Mouse (Mus musculus) cerebellum, postnatal 4 days (tissue): ENCODE data around the gene Dlk2.
A peak's percentile ranks its signal among the peaks of the same experiment; 100 is the strongest.

Source experiments
- DNase-seq, 2 experiments: peaks; one replicate each; pipeline ENCODE4 v3.0.0; 2022; ENCODE audit warnings: low spot score in 2 of 2, mixed read lengths in 1 of 2

Gene Dlk2

GRCm38 (mm10) chr17:46320492-46320891 is 23.3 kb downstream of the Dlk2 start:
- no peak for DNase-seq

DNA sequence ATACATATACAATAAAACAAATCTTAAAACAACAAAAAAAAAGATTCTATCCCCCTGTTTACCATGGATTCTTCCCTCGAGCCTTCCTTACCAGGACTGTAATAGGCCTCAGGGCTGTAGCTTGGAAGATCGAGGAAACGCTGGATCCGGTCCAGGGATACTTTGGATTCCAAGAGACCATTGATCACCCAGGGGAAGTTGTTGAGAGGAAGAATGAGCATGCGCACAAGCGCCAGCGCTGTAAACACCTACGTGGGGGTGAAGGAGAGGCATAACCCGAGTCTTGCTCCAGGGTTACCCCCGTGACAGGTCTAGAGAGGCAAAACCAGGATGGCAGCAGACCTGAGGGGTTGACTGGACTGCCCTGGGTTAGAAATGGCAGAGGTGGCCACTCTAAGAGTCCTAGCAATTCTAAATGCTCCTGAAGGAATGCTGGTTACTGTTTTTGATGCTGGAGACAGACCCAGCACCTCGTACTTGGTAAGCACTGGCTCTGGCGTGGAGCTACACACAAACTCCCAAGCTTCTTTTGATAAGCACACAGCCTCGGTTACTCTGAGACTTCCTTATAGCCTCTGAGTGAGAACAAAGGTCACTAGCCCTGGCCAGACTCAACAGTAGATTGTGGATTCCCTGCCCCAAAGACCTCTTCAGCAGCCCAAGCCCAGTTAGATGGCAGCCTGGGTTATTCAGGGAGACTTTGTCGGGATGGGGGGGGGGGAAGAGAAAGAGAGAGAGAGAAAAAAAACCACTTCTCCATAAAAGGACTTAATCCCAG is 25.0 kb downstream of the Dlk2 start:
- no peak for DNase-seq

- no peak for DNase-seq
Measured at GRCm38 (mm10) chr17:46327413-46327905, 30.2 kb downstream of the Dlk2 start.

- DNase-seq: peak; percentile 87 to 92
Measured at GRCm38 (mm10) chr17:46327906-46328534, 30.8 kb downstream of the Dlk2 start, which contains the start of gene Abcc10. TSS of gene Abcc10 (minus strand) at chr17:46328352.

DNA sequence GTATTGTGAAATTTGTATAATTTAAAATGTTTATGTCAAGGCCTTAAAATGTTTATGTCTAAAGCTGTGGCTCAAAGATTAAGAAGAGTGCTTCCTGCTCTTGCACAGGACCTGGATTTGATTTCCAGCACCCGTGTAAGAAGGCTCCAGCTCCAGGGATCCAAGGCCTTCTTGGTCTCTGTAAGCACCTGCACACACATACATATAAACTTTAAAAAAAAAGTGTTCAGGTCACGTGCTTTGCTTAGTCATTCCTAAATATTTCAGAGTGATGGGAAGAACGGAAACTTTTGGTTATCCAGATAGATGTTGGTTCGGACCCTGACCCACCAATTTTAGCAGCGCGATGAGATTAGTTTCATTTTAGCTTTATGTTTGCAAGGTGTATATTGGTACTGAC is 31.5 kb downstream of the Dlk2 start:
- DNase-seq: no peak

- DNase-seq: no peak
Measured at GRCm38 (mm10) chr17:46336475-46336874, 39.3 kb downstream of the Dlk2 start.

GRCm38 (mm10) chr17:46341208-46341607 is 44.0 kb downstream of the Dlk2 start:
- DNase-seq: no peak

DNA sequence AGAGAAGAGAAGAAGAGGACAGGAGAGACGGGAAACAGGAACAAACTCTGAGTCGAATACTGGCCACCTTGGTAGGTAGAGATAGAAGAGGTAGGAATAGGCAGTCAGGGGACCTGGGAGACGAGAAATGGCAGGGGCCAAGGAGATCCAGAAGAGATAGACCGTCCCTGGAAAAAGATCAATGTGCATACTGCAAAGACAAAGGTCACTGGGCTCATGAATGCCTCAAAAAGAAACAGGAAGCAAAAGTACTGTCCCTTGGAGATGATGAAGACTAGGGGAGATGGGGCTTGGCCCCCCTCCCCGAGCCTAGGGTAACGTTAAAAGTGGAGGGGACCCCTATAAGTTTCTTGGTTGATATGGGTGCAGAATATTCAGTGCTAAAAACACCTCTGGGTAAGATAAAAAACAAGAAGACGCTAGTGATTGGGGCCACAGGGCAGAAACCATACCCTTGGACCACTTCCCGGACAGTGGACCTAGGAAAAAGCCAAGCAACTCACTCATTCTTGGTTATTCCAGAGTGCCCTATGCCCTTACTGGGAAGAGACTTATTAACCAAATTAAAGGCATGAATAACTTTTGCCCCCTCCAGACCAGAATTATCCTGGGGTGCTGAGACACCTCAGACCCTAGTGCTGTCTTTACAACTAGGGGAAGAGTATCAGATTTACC is 53.9 kb downstream of the Dlk2 start:
- DNase-seq: no peak
